Comparison of ENCODE assay signal across 9 mouse cellular contexts in the genomic region with DNA sequence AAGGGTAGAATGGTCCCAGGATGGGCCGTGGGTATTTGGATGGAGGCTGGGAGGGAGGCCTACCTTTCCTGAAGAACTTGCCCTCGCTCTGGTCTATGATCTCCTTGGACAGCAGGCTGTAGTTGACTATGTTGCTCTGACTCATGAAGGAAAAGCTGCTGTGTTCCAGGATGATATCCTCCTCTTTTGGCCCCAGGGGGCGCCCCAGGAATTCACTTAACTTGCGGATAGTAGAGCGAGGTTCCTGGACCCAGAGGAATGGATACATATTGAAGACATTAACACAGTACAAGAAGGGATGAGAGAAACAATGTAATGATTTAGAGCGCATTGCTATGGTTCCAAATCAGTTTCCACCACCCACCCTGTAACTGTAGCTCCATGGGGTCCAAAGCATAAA. TPM values are rescaled to one million over a fixed set of nuclear protein-coding genes. Genes with fewer than 3 reads are reported as not detected.
DNase-seq lines count a peak whose midpoint lies in the region; ATAC-seq and TF ChIP-seq lines count a peak whose summit lies in the region.
"Had no signal": no experiment of that assay in that cellular context is flagged by ENCODE, and none has a peak within 500 bp of the region (broad histone marks: within the 10 kb centered on the region; RNA-seq: fewer than 3 reads in every experiment).

No protein-coding gene starts in this region.

- no peak overlapping the region for H3K4me3 ChIP-seq in midbrain, embryonic 11.5 days (ENCODE audit: low read depth, low read length)
- H3K4me3 ChIP-seq in midbrain, embryonic 10.5 days, result no peak overlapping the region
- H3K4me3 ChIP-seq in lung, postnatal 0 days (ENCODE audit: low read depth, low read length), result no peak overlapping the region
- H3K4me3 ChIP-seq in forebrain, embryonic 11.5 days (ENCODE audit: low read depth, low read length), result no peak overlapping the region
- H3K4me3 ChIP-seq: megakaryocyte, embryonic 14.5 days had no signal

- no peak overlapping the region for H3K4me2 ChIP-seq in midbrain, embryonic 11.5 days
- no peak overlapping the region for H3K4me2 ChIP-seq in lung, postnatal 0 days (replicated peaks; ENCODE audit: low read depth, low read length)
- H3K4me2 ChIP-seq in forebrain, embryonic 11.5 days (ENCODE audit: low read depth, low read length, severe bottlenecking), result no peak overlapping the region

- no peaks in the 10 kb centered on the region for H3K27me3 ChIP-seq in midbrain, embryonic 11.5 days (ENCODE audit: control insufficient read depth, insufficient read depth, low read length)
- no peaks in the 10 kb centered on the region for H3K27me3 ChIP-seq in midbrain, embryonic 10.5 days (ENCODE audit: low read depth, poor library complexity, severe bottlenecking)
- no peaks in the 10 kb centered on the region for H3K27me3 ChIP-seq in lung, postnatal 0 days (replicated peaks; ENCODE audit: insufficient read depth, low read length)
- no peaks in the 10 kb centered on the region for H3K27me3 ChIP-seq in forebrain, embryonic 11.5 days (ENCODE audit: control insufficient read depth, insufficient read depth, low read length)

- no peak overlapping the region for H3K27ac ChIP-seq in midbrain, embryonic 11.5 days (ENCODE audit: low read depth, low read length)
- no peak overlapping the region for H3K27ac ChIP-seq in midbrain, embryonic 10.5 days (replicated peaks)
- H3K27ac ChIP-seq in lung, postnatal 0 days (ENCODE audit: low read length), result no peak overlapping the region
- H3K27ac ChIP-seq in forebrain, embryonic 11.5 days (ENCODE audit: low read depth, low read length), result no peak overlapping the region

- no peaks in the 10 kb centered on the region for H3K9me3 ChIP-seq in midbrain, embryonic 11.5 days (ENCODE audit: control insufficient read depth, low read length)
- no peaks in the 10 kb centered on the region for H3K9me3 ChIP-seq in midbrain, embryonic 10.5 days (replicated peaks)
- no peaks in the 10 kb centered on the region for H3K9me3 ChIP-seq in lung, postnatal 0 days (ENCODE audit: low read length)
- H3K9me3 ChIP-seq in forebrain, embryonic 11.5 days (ENCODE audit: control insufficient read depth, low read length), result no peaks in the 10 kb centered on the region

- no peaks in the 10 kb centered on the region for H3K36me3 ChIP-seq in midbrain, embryonic 11.5 days (ENCODE audit: control insufficient read depth, insufficient read depth, low read length)
- H3K36me3 ChIP-seq in midbrain, embryonic 10.5 days, result no peaks in the 10 kb centered on the region
- no peaks in the 10 kb centered on the region for H3K36me3 ChIP-seq in lung, postnatal 0 days (ENCODE audit: insufficient read depth, low read length)
- no peaks in the 10 kb centered on the region for H3K36me3 ChIP-seq in forebrain, embryonic 11.5 days (ENCODE audit: control insufficient read depth, insufficient read depth, low read length)

- 51% methylated on average over 6 of the region's 6 CpGs for WGBS in midbrain, embryonic 11.5 days
- 64% methylated on average over 6 of the region's 6 CpGs for WGBS in midbrain, embryonic 10.5 days
- WGBS in lung, postnatal 0 days, result 46% methylated on average over 6 of the region's 6 CpGs
- WGBS in forebrain, embryonic 11.5 days, result 65% methylated on average over 6 of the region's 6 CpGs

- intact Hi-C loops in gastrocnemius, postnatal 14 days (cut with DNase I; ENCODE audit: low total_unique reads), result loop anchor here (5.0 kb wide), 1 partner anchor 42 kb away; a partner anchor contains a TSS

- DNase-seq in midbrain, embryonic 11.5 days (ENCODE audit: low spot score, missing footprints), result peak; percentile 83
- DNase-seq in midbrain, embryonic 10.5 days (ENCODE audit: low spot score), result no peak
- peak; percentile 79 for DNase-seq in adrenal gland, postnatal 14 days
- peak; percentile 76 for DNase-seq in gastrocnemius, postnatal 14 days
- peak; percentile 86 for DNase-seq in lung, postnatal 0 days (ENCODE audit: low spot score)
- DNase-seq in right cerebral cortex, postnatal 10 days (ENCODE audit: low spot score in 2 of 2), result no peak
- DNase-seq in forebrain, embryonic 11.5 days (ENCODE audit: low spot score), result no peak
- DNase-seq in frontal cortex, postnatal 10 days (ENCODE audit: low spot score in 2 of 2), result no peak

- no peak for TF ChIP-seq EP300 in lung, postnatal 0 days (IDR thresholded peaks at IDR 0.05)

- ATAC-seq in midbrain, embryonic 11.5 days (ENCODE audit: low FRiP score), result no peak
- peak; percentile 27 for ATAC-seq in lung, postnatal 0 days
- no peak for ATAC-seq in forebrain, embryonic 11.5 days (replicated peaks; ENCODE audit: low FRiP score)

- H3K4me1 ChIP-seq in midbrain, embryonic 11.5 days (ENCODE audit: control insufficient read depth, insufficient read depth, low read length), result no peaks in the 10 kb centered on the region
- H3K4me1 ChIP-seq in midbrain, embryonic 10.5 days, result no peaks in the 10 kb centered on the region
- 0 out of 2 replicates have a peak, but pooled peaks cover 2% of the 10 kb centered on the region for H3K4me1 ChIP-seq in lung, postnatal 0 days (ENCODE audit: insufficient read depth, low read depth, low read length)
- no peaks in the 10 kb centered on the region for H3K4me1 ChIP-seq in forebrain, embryonic 11.5 days (replicated peaks; ENCODE audit: control insufficient read depth, insufficient read depth, low read length)

- H3K9ac ChIP-seq in midbrain, embryonic 11.5 days (ENCODE audit: low read length), result no peak overlapping the region
- no peak overlapping the region for H3K9ac ChIP-seq in lung, postnatal 0 days (replicated peaks; ENCODE audit: low read depth)
- no peak overlapping the region for H3K9ac ChIP-seq in forebrain, embryonic 11.5 days (ENCODE audit: low read length)

- peak; percentile 76 for TF ChIP-seq CTCF in lung, postnatal 0 days (IDR thresholded peaks at IDR 0.05)

RNA-seq across cellular contexts. Expression of a gene that starts 12.8 kb away (rescaled TPM):
- 2.9 and 3.2 TPM in 2 replicates for polyA plus RNA-seq in midbrain, embryonic 11.5 days (2014; fragmentation: Nextera tagmentation; extraction: Ambion mirVana)
- polyA plus RNA-seq in midbrain, embryonic 10.5 days (2016; fragmentation: Nextera tagmentation; extraction: Ambion mirVana), result 3.6 and 3.8 TPM in 2 replicates
- 8.8 and 10.1 TPM in 2 replicates for total RNA-seq in adrenal gland, postnatal 14 days (2021)
- total RNA-seq in gastrocnemius, postnatal 14 days (2021), result 1 to 10 TPM; 5.7 to 6.9 TPM
- polyA plus RNA-seq in lung, postnatal 0 days (2015; fragmentation: Nextera tagmentation; extraction: Ambion mirVana), result 18.3 TPM in 2 replicates
- 2.9 and 4.3 TPM in 2 replicates for polyA plus RNA-seq in forebrain, embryonic 11.5 days (2014; fragmentation: Nextera tagmentation; extraction: Ambion mirVana)

RNA-seq across cellular contexts. Expression of a gene that starts 28.1 kb away (rescaled TPM):
- polyA plus RNA-seq in midbrain, embryonic 11.5 days (2014; fragmentation: Nextera tagmentation; extraction: Ambion mirVana), result 0.07 TPM in 1 of 2 replicates, not detected in the other
- 0.32 and 0.39 TPM in 2 replicates for polyA plus RNA-seq in midbrain, embryonic 10.5 days (2016; fragmentation: Nextera tagmentation; extraction: Ambion mirVana)
- total RNA-seq in adrenal gland, postnatal 14 days (2021), result 6.0 and 7.0 TPM in 2 replicates
- under 1 TPM; 0.31 to 0.73 TPM for total RNA-seq in gastrocnemius, postnatal 14 days (2021)
- 0.94 and 1.3 TPM in 2 replicates for polyA plus RNA-seq in lung, postnatal 0 days (2015; fragmentation: Nextera tagmentation; extraction: Ambion mirVana)
- polyA plus RNA-seq in forebrain, embryonic 11.5 days (2014; fragmentation: Nextera tagmentation; extraction: Ambion mirVana), result 0.19 TPM in 1 of 2 replicates, not detected in the other

RNA-seq across cellular contexts. Expression of a gene that starts 40.8 kb away (rescaled TPM):
- polyA plus RNA-seq in midbrain, embryonic 11.5 days (2014; fragmentation: Nextera tagmentation; extraction: Ambion mirVana), result 1.7 and 2.2 TPM in 2 replicates
- 4.3 and 5.7 TPM in 2 replicates for polyA plus RNA-seq in midbrain, embryonic 10.5 days (2016; fragmentation: Nextera tagmentation; extraction: Ambion mirVana)
- total RNA-seq in adrenal gland, postnatal 14 days (2021), result 33.6 and 54.6 TPM in 2 replicates
- 10 to 100 TPM; 11.8 to 20.9 TPM for total RNA-seq in gastrocnemius, postnatal 14 days (2021)
- 98.1 and 104 TPM in 2 replicates for polyA plus RNA-seq in lung, postnatal 0 days (2015; fragmentation: Nextera tagmentation; extraction: Ambion mirVana)
- polyA plus RNA-seq in forebrain, embryonic 11.5 days (2014; fragmentation: Nextera tagmentation; extraction: Ambion mirVana), result 0.81 and 1.5 TPM in 2 replicates

RNA-seq across cellular contexts. Expression of a gene that starts 43.1 kb away (rescaled TPM):
- polyA plus RNA-seq in midbrain, embryonic 11.5 days (2014; fragmentation: Nextera tagmentation; extraction: Ambion mirVana), result 1,312 and 1,403 TPM in 2 replicates
- polyA plus RNA-seq in midbrain, embryonic 10.5 days (2016; fragmentation: Nextera tagmentation; extraction: Ambion mirVana), result 1,200 and 1,392 TPM in 2 replicates
- 587 and 646 TPM in 2 replicates for total RNA-seq in adrenal gland, postnatal 14 days (2021)
- total RNA-seq in gastrocnemius, postnatal 14 days (2021), result 100 to 1,000 TPM; 517 to 627 TPM
- polyA plus RNA-seq in lung, postnatal 0 days (2015; fragmentation: Nextera tagmentation; extraction: Ambion mirVana), result 1,019 and 1,086 TPM in 2 replicates
- polyA plus RNA-seq in forebrain, embryonic 11.5 days (2014; fragmentation: Nextera tagmentation; extraction: Ambion mirVana), result 1,219 and 1,311 TPM in 2 replicates

Comparison
In these comparisons a context has a peak if more than half of its experiments do, and no peak if none do; other contexts are left out.
1. DNase-seq: peak in midbrain, embryonic 11.5 days (single experiment), adrenal gland, postnatal 14 days (single experiment), gastrocnemius, postnatal 14 days (single experiment) and lung, postnatal 0 days (single experiment); none in midbrain, embryonic 10.5 days (single experiment), right cerebral cortex, postnatal 10 days (0 of 2), forebrain, embryonic 11.5 days (single experiment) and frontal cortex, postnatal 10 days (0 of 2).
2. RNA of a gene that starts 40.8 kb away (polyA plus RNA-seq): 98.1 to 104 TPM in lung, postnatal 0 days; 4.3 to 5.7 TPM in midbrain, embryonic 10.5 days, 1.7 to 2.2 TPM in midbrain, embryonic 11.5 days and 0.81 to 1.5 TPM in forebrain, embryonic 11.5 days; every median in the first group is over 10 times any median in the second.